ENCODE assay signal across 37 mouse cellular contexts in genomic region chr4:41523839-41524238, GRCm38 (mm10). TPM values are rescaled to one million over a fixed set of nuclear protein-coding genes. Genes with fewer than 3 reads are reported as not detected.
"Had no signal": no experiment of that assay in that cellular context is flagged by ENCODE, and none has a peak within 500 bp of the region (broad histone marks: within the 10 kb centered on the region; RNA-seq: fewer than 3 reads in every experiment).

No protein-coding gene starts in this region.

- DNase-seq: left cerebral cortex, postnatal 4 days; liver; liver, embryonic 13.5 days; liver, postnatal 0 days; lung, adult 18-20 months; lung, adult 2 months; lung, embryonic 14.5 days; lung, postnatal 10 days; lung, postnatal 14 days; lung, postnatal 36 days; lung, postnatal 4 days; midbrain, embryonic 14.5 days had no signal

- H3K9ac ChIP-seq: limb, embryonic 12.5 days; limb, embryonic 13.5 days; limb, embryonic 15.5 days; liver, embryonic 12.5 days; liver, embryonic 13.5 days; liver, embryonic 14.5 days; liver, embryonic 15.5 days; liver, postnatal 0 days; lung, embryonic 14.5 days; lung, embryonic 15.5 days; midbrain, embryonic 12.5 days; midbrain, embryonic 15.5 days; neural tube, embryonic 12.5 days had no signal

- H3K9me3 ChIP-seq: limb, embryonic 10.5 days; limb, embryonic 12.5 days; limb, embryonic 13.5 days; limb, embryonic 15.5 days; liver, embryonic 12.5 days; liver, embryonic 13.5 days; liver, embryonic 15.5 days; lung, embryonic 15.5 days; megakaryocyte, embryonic 14.5 days; midbrain, embryonic 12.5 days; midbrain, embryonic 13.5 days; midbrain, embryonic 15.5 days; neural tube, embryonic 12.5 days had no signal

- H3K36me3 ChIP-seq: limb, embryonic 10.5 days; limb, embryonic 12.5 days; limb, embryonic 13.5 days; limb, embryonic 15.5 days; liver, embryonic 12.5 days; liver, embryonic 13.5 days; liver, embryonic 15.5 days; lung, embryonic 15.5 days had no signal

- H3K4me2 ChIP-seq: limb, embryonic 12.5 days; limb, embryonic 13.5 days; limb, embryonic 15.5 days; liver, embryonic 11.5 days; liver, embryonic 12.5 days; liver, embryonic 13.5 days; liver, embryonic 15.5 days; lung, embryonic 14.5 days; lung, embryonic 15.5 days; midbrain, embryonic 12.5 days; midbrain, embryonic 13.5 days; midbrain, embryonic 15.5 days; neural tube, embryonic 12.5 days had no signal

- H3K4me3 ChIP-seq: left cerebral cortex, adult 2 months; limb, embryonic 10.5 days; limb, embryonic 12.5 days; limb, embryonic 13.5 days; limb, embryonic 15.5 days; liver, embryonic 12.5 days; liver, embryonic 13.5 days; liver, embryonic 15.5 days; lung, embryonic 15.5 days; megakaryocyte, embryonic 14.5 days; midbrain, embryonic 12.5 days; midbrain, embryonic 13.5 days; midbrain, embryonic 15.5 days; myocyte; neural tube, embryonic 12.5 days had no signal

- H3K27ac ChIP-seq: left cerebral cortex, adult 2 months; limb, embryonic 10.5 days; limb, embryonic 12.5 days; limb, embryonic 13.5 days; limb, embryonic 15.5 days; liver, embryonic 12.5 days; liver, embryonic 13.5 days; liver, embryonic 14.5 days; liver, embryonic 15.5 days; lung, embryonic 15.5 days; macrophage; midbrain, embryonic 12.5 days; midbrain, embryonic 13.5 days; midbrain, embryonic 15.5 days; neural tube, embryonic 12.5 days had no signal

- H3K4me1 ChIP-seq: limb, embryonic 13.5 days; limb, embryonic 15.5 days; liver, embryonic 12.5 days; liver, embryonic 13.5 days; liver, embryonic 15.5 days; megakaryocyte, embryonic 14.5 days had no signal

- H3K27me3 ChIP-seq: liver, embryonic 13.5 days; lung, embryonic 15.5 days; midbrain, embryonic 15.5 days had no signal

- ATAC-seq: liver, embryonic 12.5 days; liver, postnatal 0 days; lung, postnatal 0 days; midbrain, embryonic 13.5 days; midbrain, embryonic 15.5 days; midbrain, embryonic 16.5 days had no signal

RNA-seq across cellular contexts. Expression of gene 1110017D15Rik, which starts 6.7 kb away (rescaled TPM):
- total RNA-seq: liver, adult 2 months; megakaryocyte progenitor cell, adult 5-6 weeks; megakaryocyte, adult 5-6 weeks; megakaryocyte-erythroid progenitor cell, adult 5-6 weeks had no signal
- polyA plus RNA-seq: liver, adult 2 months; liver, embryonic 12.5 days; liver, embryonic 13.5 days; liver, embryonic 14.5 days; liver, embryonic 15.5 days; liver, embryonic 16.5 days; liver, postnatal 0 days had no signal

RNA-seq across cellular contexts. Expression of gene AI464131, which starts 21.0 kb away (rescaled TPM):
- total RNA-seq: monocyte, adult 5-6 weeks had no signal

RNA-seq across cellular contexts. Expression of gene Dnaic1, which starts 45.7 kb away (rescaled TPM):
- total RNA-seq: megakaryocyte, adult 5-6 weeks; megakaryocyte-erythroid progenitor cell, adult 5-6 weeks; monocyte, adult 5-6 weeks had no signal
